Mouse (Mus musculus) small intestine, adult 2 months (tissue): ENCODE results near the gene Atraid.

Source experiments
- CTCF ChIP-seq: fragments of 200-500 bp; IDR thresholded peaks from 2 replicates; pipeline ENCODE4 v1.5.1; 2012; ENCODE audit warnings: low read depth, mild to moderate bottlenecking, control low read depth, inconsistent platforms, low read length, moderate library complexity, mixed read lengths; ENCODE audit not compliant: insufficient replicate concordance, insufficient read length; ENCODE audit errors: extremely low read depth
- POLR2A ChIP-seq: fragments of 200-500 bp; IDR thresholded peaks from 2 replicates; pipeline ENCODE4 v1.6.1; 2012; ENCODE audit warnings: low read depth, mild to moderate bottlenecking, control low read depth, inconsistent platforms, low read length, moderate library complexity

GRCm38 (mm10) chr5:31081386-31081785 is 33.3 kb downstream of the Atraid start:
- no peak for TF ChIP-seq POLR2A
- TF ChIP-seq CTCF = peak; percentile 74; the same call in 1 of the 2 replicates
